Mouse (Mus musculus) adrenal gland, postnatal 14 days (tissue): ENCODE data around the gene March8. TPM values are rescaled to one million over a fixed set of nuclear protein-coding genes. Genes with fewer than 3 reads are reported as not detected.

Source experiments
- total RNA-seq: library from RNA; stranded (reverse); gene quantifications from 2 replicates; pipeline ENCODE4 v1.2.3, GENCODE M21; 2021

March8 gene
- total RNA-seq, 1 experiment from 2014 or later: 58.5 TPM

Other genes starting within 250 kb of the March8 start
- gene Tmcc1, start 144.5 kb upstream of the March8 start, total RNA-seq: 22.7 and 26.5 TPM in 2 replicates
- gene Washc2, start 130.0 kb upstream of the March8 start, total RNA-seq: 41.2 and 43.4 TPM in 2 replicates
- gene Zfand4, start 73.8 kb upstream of the March8 start, total RNA-seq: 3.0 and 3.5 TPM in 2 replicates
- 1.5 and 2.7 TPM in 2 replicates for gene Alox5, start 123.2 kb downstream of the March8 start, total RNA-seq
- not detected in 2 replicates for gene Olfr211, start 151.1 kb downstream of the March8 start, total RNA-seq
- not detected in 2 replicates for gene Olfr212, start 168.5 kb downstream of the March8 start, total RNA-seq
- gene Olfr213, start 200.4 kb downstream of the March8 start, total RNA-seq: not detected in 2 replicates
- gene Gm5580, start 213.1 kb downstream of the March8 start, total RNA-seq: 2.7 and 4.7 TPM in 2 replicates
- not detected in 2 replicates for gene Olfr214, start 216.2 kb downstream of the March8 start, total RNA-seq
- gene Olfr215, start 246.2 kb downstream of the March8 start, total RNA-seq: not detected in 2 replicates